Mouse (Mus musculus) liver, embryonic 14.5 days (tissue): Measurements from ENCODE around the gene Cdh13. TPM values are rescaled to one million over a fixed set of nuclear protein-coding genes. Genes with fewer than 3 reads are reported as not detected.

Source experiments
- ATAC-seq: fragments of 200-750 bp; cut with Nextera tagmentation; 2 replicates; pipeline ENCODE4 v1.8.0; 2017; ENCODE audit warnings: moderate number of reproducible peaks, mild to moderate bottlenecking, moderate library complexity; ENCODE audit not compliant: insufficient read depth
- DNase-seq, 3 experiments: peaks; one replicate each; pipeline ENCODE4 v3.0.0-alpha.2; 2012 to 2013; ENCODE audit warnings: low read depth in 3 of 3, low spot score in 3 of 3
- H3K27ac ChIP-seq: fragments of 300-500 bp; sonication (generic); 2 replicates; pipeline ENCODE4 v1.5.1; 2014; ENCODE audit warnings: moderate library complexity, mild to moderate bottlenecking, control low read depth, inconsistent platforms
- H3K27me3 ChIP-seq: fragments of 300-500 bp; sonication (generic); 2 replicates; pipeline ENCODE4 v1.6.1; 2014; ENCODE audit warnings: mild to moderate bottlenecking, low read length, moderate library complexity; ENCODE audit not compliant: control insufficient read depth, insufficient read depth
- H3K36me3 ChIP-seq: fragments of 300-500 bp; sonication (generic); replicated peaks from 2 replicates; pipeline ENCODE4 v1.6.1; 2014; ENCODE audit warnings: low read depth; ENCODE audit not compliant: control insufficient read depth, insufficient read depth
- H3K4me1 ChIP-seq, 2 experiments: fragments of 200-500 bp in 1 of 2; fragments of 300-500 bp in 1 of 2; sonication (generic) in 1 of 2; replicated peaks; 2 replicates each; pipeline ENCODE4 v1.6.1; 2012 to 2014; ENCODE audit warnings: antibody characterized with exemption in 1 of 2, inconsistent platforms in 1 of 2, low read length in 1 of 2; ENCODE audit not compliant: control insufficient read depth in 2 of 2, insufficient read depth in 2 of 2
- H3K4me2 ChIP-seq: fragments of 300-500 bp; sonication (generic); 2 replicates; pipeline ENCODE4 v1.6.1; 2014; ENCODE audit warnings: low read depth, mild to moderate bottlenecking, control low read depth, moderate library complexity
- H3K4me3 ChIP-seq, 2 experiments: fragments of 200-500 bp in 1 of 2; fragments of 300-500 bp in 1 of 2; sonication (generic) in 1 of 2; 2 replicates each; pipeline ENCODE4 v1.5.1; 2012 to 2014; ENCODE audit warnings: low read depth in 2 of 2, low read length in 2 of 2, mild to moderate bottlenecking in 2 of 2, control low read depth in 1 of 2, inconsistent platforms in 1 of 2, moderate library complexity in 1 of 2; ENCODE audit not compliant: insufficient read depth in 1 of 2
- H3K9ac ChIP-seq: fragments of 300-500 bp; sonication (generic); replicated peaks from 2 replicates; pipeline ENCODE4 v1.6.1; 2014; ENCODE audit warnings: mild to moderate bottlenecking, control low read depth, moderate library complexity
- H3K9me3 ChIP-seq: fragments of 300-500 bp; sonication (generic); 2 replicates; pipeline ENCODE4 v1.6.1; 2016; ENCODE audit warnings: low read length, mixed read lengths; ENCODE audit not compliant: control insufficient read depth
- CTCF ChIP-seq: IDR thresholded peaks from 2 replicates; pipeline ENCODE4 v1.5.1; 2016; ENCODE audit warnings: antibody characterized with exemption, low read depth, control low read depth
- EP300 ChIP-seq: IDR thresholded peaks from 2 replicates; pipeline ENCODE4 v1.6.1; 2016; ENCODE audit warnings: antibody characterized with exemption, low read depth
- WGBS: fragments of 180-500 bp; shearing (Covaris S2); extraction: QIAGEN DNeasy Blood & Tissue Kit; methylation state at CpG from one replicate; pipeline ENCODE4 v1.1.7; 2014; ENCODE audit not compliant: insufficient replicate concordance; 5-methylcytosine and 5-hydroxymethylcytosine counted together
- polyA plus RNA-seq, 2 experiments: library from polyadenylated mRNA; depleted of rRNA in 1 of 2; stranded (reverse) in 1 of 2; unstranded in 1 of 2; fragments of >200 nt; fragmentation: Nextera tagmentation in 1 of 2; extraction: Ambion mirVana in 1 of 2; gene quantifications; 2 replicates each; pipeline versions ENCODE4 v1.2.1 to v1.2.3; 2012 to 2014

The Cdh13 gene
- polyA plus RNA-seq, 2 experiments = 0.15 to 0.43 TPM

- no peaks in the 10 kb centered on the region for H3K4me1 ChIP-seq
- no peaks in the 10 kb centered on the region for H3K36me3 ChIP-seq
- no peak for TF ChIP-seq CTCF
- no peak for TF ChIP-seq EP300
- H3K4me3 ChIP-seq = no peak overlapping the region
- no peak for DNase-seq
- H3K27me3 ChIP-seq = no peaks in the 10 kb centered on the region
- H3K9me3 ChIP-seq = no peaks in the 10 kb centered on the region
- no peak overlapping the region for H3K4me2 ChIP-seq
- ATAC-seq = no peak
- H3K9ac ChIP-seq = no peak overlapping the region
- no peak overlapping the region for H3K27ac ChIP-seq
- WGBS = 64% methylated on average over 1 of the region's 1 CpGs
Observed at GRCm38 (mm10) chr8:118523922-118524321, 240.4 kb downstream of the Cdh13 start.

- Histone ChIP-seq H3K4me3 (no peak overlapping the region), H3K9ac (no peak overlapping the region), H3K36me3 (no peaks in the 10 kb centered on the region), H3K4me2 (no peak overlapping the region), H3K4me1 (no peaks in the 10 kb centered on the region), H3K27me3 (no peaks in the 10 kb centered on the region), H3K27ac (no peak overlapping the region), H3K9me3 (no peaks in the 10 kb centered on the region)
- DNase-seq (no peak), ATAC-seq (no peak)
- 64% methylated on average over 8 of the region's 8 CpGs for WGBS
- TF ChIP-seq CTCF (no peak), EP300 (no peak)
Observed at GRCm38 (mm10) chr8:118538816-118539558, 255.5 kb downstream of the Cdh13 start.

DNA sequence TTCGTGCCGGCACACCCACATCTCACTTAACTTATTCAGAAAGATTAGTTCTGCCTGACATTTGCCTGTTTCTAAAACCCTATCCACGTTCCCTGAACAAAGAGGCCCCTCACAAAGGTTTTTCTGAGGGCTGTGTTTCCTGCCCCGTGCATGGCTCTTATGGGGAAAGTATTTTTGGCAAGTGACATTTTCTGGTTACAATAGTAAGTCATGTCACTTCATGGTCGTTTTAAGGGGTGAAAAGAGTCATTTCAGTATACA lies 256.0 kb downstream of the Cdh13 start:
- WGBS = 35% methylated on average over 5 of the region's 5 CpGs
- Histone ChIP-seq H3K9me3 (no peaks in the 10 kb centered on the region), H3K36me3 (no peaks in the 10 kb centered on the region), H3K9ac (no peak overlapping the region), H3K4me3 (no peak overlapping the region), H3K4me1 (no peaks in the 10 kb centered on the region), H3K27me3 (no peaks in the 10 kb centered on the region), H3K4me2 (no peak overlapping the region), H3K27ac (no peak overlapping the region)
- TF ChIP-seq EP300 (no peak), CTCF (no peak)
- ATAC-seq (no peak), DNase-seq (no peak)

DNA sequence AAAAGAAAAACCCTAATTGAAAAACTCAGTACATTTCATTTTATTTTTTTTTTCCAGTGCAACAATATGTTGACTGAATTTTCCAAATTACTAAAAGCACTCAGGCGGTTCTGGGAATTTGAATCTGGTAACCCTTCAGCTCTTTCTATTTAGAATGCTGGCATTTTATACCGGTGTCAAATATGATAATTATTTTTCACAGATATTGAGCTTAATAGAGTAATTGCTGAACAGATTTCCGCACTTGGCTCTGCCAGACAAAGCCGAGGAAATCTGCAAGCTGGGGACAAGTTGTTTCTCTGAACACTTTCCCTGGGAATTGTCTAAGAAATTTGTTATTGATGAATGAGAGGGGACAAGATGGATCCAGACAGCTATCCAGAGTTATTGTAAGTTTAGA lies 256.4 kb downstream of the Cdh13 start:
- H3K36me3 ChIP-seq = no peaks in the 10 kb centered on the region
- 71% methylated on average over 4 of the region's 4 CpGs for WGBS
- H3K4me1 ChIP-seq = no peaks in the 10 kb centered on the region
- no peak overlapping the region for H3K9ac ChIP-seq
- H3K4me3 ChIP-seq = no peak overlapping the region
- TF ChIP-seq EP300 = no peak
- TF ChIP-seq CTCF = no peak
- no peaks in the 10 kb centered on the region for H3K9me3 ChIP-seq
- ATAC-seq (no peak), DNase-seq (no peak)
- H3K4me2 ChIP-seq = no peak overlapping the region
- no peak overlapping the region for H3K27ac ChIP-seq
- no peaks in the 10 kb centered on the region for H3K27me3 ChIP-seq

GRCm38 (mm10) chr8:118552397-118552796 lies 268.9 kb downstream of the Cdh13 start:
- H3K27ac ChIP-seq = no peak overlapping the region
- no peaks in the 10 kb centered on the region for H3K4me1 ChIP-seq
- TF ChIP-seq CTCF (no peak), EP300 (no peak)
- DNase-seq (no peak), ATAC-seq (no peak)
- H3K9ac ChIP-seq = no peak overlapping the region
- no peak overlapping the region for H3K4me2 ChIP-seq
- no peaks in the 10 kb centered on the region for H3K27me3 ChIP-seq
- H3K4me3 ChIP-seq = no peak overlapping the region
- H3K9me3 ChIP-seq = no peaks in the 10 kb centered on the region
- WGBS = 70% methylated on average over 14 of the region's 14 CpGs
- H3K36me3 ChIP-seq = no peaks in the 10 kb centered on the region
